Mouse (Mus musculus) intestine, embryonic 14.5 days (tissue): ENCODE measurements at regions not wholly inside any gene's neighbourhood (a gene's known extent, or its start where the extent isn't known, plus 50 kb on each side); places are given as distances from the start of the nearest gene placed in this dataset. TPM values are rescaled to one million over a fixed set of nuclear protein-coding genes. Genes with fewer than 3 reads are reported as not detected.

Experiments
- microRNA-seq: library from miRNA; unstranded; fragments of <30 nt; microRNA quantifications from one replicate; pipeline ENCODE4, GENCODE M21; 2016

Small RNA genes in the stretch of these regions (microRNA-seq; reads per million reads assigned to microRNA genes)
- not detected for gene Gm22696
